Mouse (Mus musculus): ENCODE data around the gene Rad1.
A peak's percentile ranks its signal among the peaks of the same experiment; 100 is the strongest.

Gene Rad1

DNA sequence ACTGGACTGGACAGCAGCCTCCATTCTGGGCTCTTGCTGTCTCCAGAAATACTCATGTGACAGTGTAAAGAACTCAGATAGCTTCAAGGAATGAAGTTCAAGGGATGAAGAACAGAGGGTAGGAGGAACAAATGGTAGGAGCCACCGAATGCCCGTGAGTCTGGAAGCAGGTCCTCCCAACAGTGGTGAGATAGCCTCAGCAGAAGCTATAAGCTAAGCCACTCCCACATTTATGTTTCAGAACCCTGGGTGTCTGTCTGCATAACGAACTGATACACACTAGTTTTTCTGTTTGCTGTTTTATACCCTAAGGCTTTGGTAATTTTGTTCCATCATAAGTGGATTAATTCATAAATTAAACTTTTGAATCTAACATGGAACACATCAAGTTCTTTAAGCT is 21.1 kb upstream of the Rad1 start:
- TF ChIP-seq NANOG (IDR thresholded peaks at IDR 0.05; ENCODE audit: borderline replicate concordance, low read length): no peak
- no peak for TF ChIP-seq CTCF (conservative IDR thresholded peaks at IDR 0.05; ENCODE audit: low read length)
- no peak for TF ChIP-seq POU5F1 (IDR thresholded peaks at IDR 0.05; ENCODE audit: borderline replicate concordance, low read length)
- peaks cover 49% of the 10 kb centered on the region for H3K9me3 ChIP-seq (ENCODE audit: low read length)
- peaks cover 66% of the 10 kb centered on the region for H3K4me1 ChIP-seq (replicated peaks; ENCODE audit: low read depth, low read length)
- H3K27me3 ChIP-seq (ENCODE audit: insufficient read depth, low read length): no peaks in the 10 kb centered on the region
- peaks cover 87% of the 10 kb centered on the region for H3K36me3 ChIP-seq (ENCODE audit: insufficient read depth, low read length)
- no peak overlapping the region for H3K4me3 ChIP-seq (replicated peaks; ENCODE audit: low read length)

DNA sequence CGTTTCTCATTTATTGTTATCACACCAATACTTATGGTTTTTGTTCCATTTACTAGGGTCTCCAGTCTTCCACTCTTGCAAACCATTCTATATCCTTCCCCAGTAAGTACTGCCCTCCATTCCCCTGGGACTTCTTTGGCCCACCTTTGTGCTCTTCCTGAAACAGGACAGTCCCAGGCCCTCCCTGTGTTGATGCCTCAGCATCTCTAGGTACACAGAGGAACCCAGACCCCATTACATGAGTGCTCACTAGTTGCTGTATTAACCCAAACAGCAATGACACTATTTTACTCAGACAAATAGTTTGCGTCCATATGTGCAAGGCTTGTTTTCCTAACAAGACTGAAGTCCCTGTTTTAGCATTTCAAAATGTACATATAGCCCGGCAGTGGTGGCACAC is 17.1 kb upstream of the Rad1 start:
- Histone ChIP-seq H3K9me3 (ENCODE audit: low read length) (peaks cover 45% of the 10 kb centered on the region), H3K27me3 (ENCODE audit: insufficient read depth, low read length) (no peaks in the 10 kb centered on the region)

DNA sequence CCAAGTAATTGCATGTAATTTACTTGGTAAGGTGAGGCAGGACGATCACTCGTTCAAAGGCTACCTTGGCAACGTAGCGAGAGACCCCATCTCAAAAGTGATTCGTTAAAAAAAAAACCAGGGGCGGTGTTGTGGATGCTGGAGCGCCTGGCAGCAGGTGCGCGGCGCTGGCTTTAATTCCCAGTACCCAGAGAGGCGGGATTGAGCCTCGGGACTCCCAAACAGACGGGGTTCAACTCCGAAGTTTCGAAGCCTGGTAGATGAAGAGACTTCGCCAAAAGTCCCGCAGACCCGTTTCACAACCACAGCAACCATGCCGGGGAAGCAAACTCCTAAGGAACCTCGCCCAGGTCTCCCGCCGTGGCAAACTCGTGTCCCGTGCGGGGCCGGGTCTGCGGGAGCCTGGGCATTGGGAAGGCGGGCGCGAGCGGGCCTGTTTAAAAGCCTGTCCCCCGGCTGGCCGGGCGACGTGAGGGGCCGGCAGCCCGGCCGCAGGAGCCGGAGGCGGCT is 16.1 kb upstream of the Rad1 start:
- TF ChIP-seq POU5F1 (IDR thresholded peaks at IDR 0.05; ENCODE audit: borderline replicate concordance, low read length) (no peak), CTCF (conservative IDR thresholded peaks at IDR 0.05; ENCODE audit: low read length) (no peak), NANOG (IDR thresholded peaks at IDR 0.05; ENCODE audit: borderline replicate concordance, low read length) (no peak)
- Histone ChIP-seq H3K36me3 (ENCODE audit: insufficient read depth, low read length) (peaks cover 45% of the 10 kb centered on the region), H3K4me1 (replicated peaks; ENCODE audit: low read depth, low read length) (peaks cover 78% of the 10 kb centered on the region), H3K4me3 (replicated peaks; ENCODE audit: low read length) (peak overlapping the region; percentile 94), H3K9me3 (ENCODE audit: low read length) (peaks cover 40% of the 10 kb centered on the region), H3K27me3 (ENCODE audit: insufficient read depth, low read length) (no peaks in the 10 kb centered on the region)

More for the DNA sequence above, 17.1 kb upstream of the Rad1 start:
- Histone ChIP-seq H3K36me3 (ENCODE audit: insufficient read depth, low read length) (peaks cover 46% of the 10 kb centered on the region), H3K4me1 (replicated peaks; ENCODE audit: low read depth, low read length) (peaks cover 78% of the 10 kb centered on the region), H3K4me3 (replicated peaks; ENCODE audit: low read length) (peak overlapping the region; percentile 94)
- TF ChIP-seq CTCF (conservative IDR thresholded peaks at IDR 0.05; ENCODE audit: low read length) (no peak), NANOG (IDR thresholded peaks at IDR 0.05; ENCODE audit: borderline replicate concordance, low read length) (no peak), POU5F1 (IDR thresholded peaks at IDR 0.05; ENCODE audit: borderline replicate concordance, low read length) (no peak)

DNA sequence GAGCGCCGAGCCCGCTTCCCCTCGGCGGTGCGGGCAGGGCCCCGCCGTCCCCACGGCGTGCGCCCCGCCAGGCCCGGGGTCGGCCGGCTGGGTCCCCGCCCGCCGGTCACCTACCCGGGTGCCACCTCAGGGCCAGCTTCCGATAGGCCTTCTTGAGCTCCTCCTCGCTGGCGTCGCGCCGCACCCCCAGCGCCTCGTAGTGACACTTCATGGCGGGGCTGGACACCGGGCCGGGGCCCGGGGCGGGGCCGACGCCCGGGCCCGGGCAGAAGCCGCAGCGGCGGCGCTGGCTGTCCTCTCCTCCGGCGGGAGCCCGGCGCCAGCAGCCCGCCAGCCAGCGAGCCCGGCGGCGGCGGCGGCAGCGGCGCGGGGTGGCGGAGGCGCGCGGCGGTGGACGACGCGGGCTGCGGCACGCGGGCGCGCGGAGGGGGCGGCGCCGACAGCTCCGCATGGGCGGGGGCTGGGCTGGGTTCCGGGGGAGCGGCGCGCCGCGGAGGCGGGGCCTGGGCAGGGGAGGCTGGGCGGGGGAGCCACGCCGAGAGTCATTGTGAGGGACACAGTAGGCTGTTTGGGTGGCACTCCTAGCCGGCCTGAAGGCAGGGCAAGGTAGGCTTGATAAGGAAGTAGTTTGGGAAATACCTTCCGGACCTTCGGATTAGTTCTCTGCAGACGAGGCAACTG is 15.5 kb upstream of the Rad1 start, which contains the start of gene Dnajc21:
TSS of gene Dnajc21 (minus strand) at position 366 of the 681 bp plus-strand sequence.
- peak within 1 kb of the TSS; percentile 94 for H3K4me3 ChIP-seq (replicated peaks; ENCODE audit: low read length)
- TF ChIP-seq POU5F1 (IDR thresholded peaks at IDR 0.05; ENCODE audit: borderline replicate concordance, low read length) (no peak), CTCF (conservative IDR thresholded peaks at IDR 0.05; ENCODE audit: low read length) (no peak), NANOG (IDR thresholded peaks at IDR 0.05; ENCODE audit: borderline replicate concordance, low read length) (no peak)
- H3K36me3 ChIP-seq (ENCODE audit: insufficient read depth, low read length): peaks cover 44% of the 10 kb centered on the region
- peaks cover 36% of the 10 kb centered on the region for H3K9me3 ChIP-seq (ENCODE audit: low read length)
- H3K4me1 ChIP-seq (replicated peaks; ENCODE audit: low read depth, low read length): peaks cover 76% of the 10 kb centered on the region
- no peaks in the 10 kb centered on the region for H3K27me3 ChIP-seq (ENCODE audit: insufficient read depth, low read length)

DNA sequence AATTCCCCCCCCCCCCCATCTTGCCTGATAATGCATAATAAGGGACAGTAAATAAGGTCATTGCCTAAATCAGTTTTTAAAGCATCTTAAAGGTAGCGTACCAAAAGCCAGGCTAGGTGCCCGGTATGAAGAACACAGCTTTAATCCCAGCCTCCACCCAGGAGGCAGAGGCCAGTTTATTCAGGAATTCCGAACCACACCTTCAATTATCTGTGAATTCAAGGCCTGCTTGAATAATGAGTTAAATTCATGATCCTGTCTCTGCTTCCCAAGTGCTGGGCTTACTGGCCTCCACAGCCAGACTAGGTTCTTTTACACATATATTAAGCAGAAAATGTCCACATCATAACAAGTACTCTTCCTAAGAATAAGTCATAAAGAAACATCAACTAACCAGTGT is 14.9 kb upstream of the Rad1 start:
- H3K4me3 ChIP-seq (replicated peaks; ENCODE audit: low read length): peak overlapping the region; percentile 94
- peaks cover 46% of the 10 kb centered on the region for H3K36me3 ChIP-seq (ENCODE audit: insufficient read depth, low read length)
- no peaks in the 10 kb centered on the region for H3K27me3 ChIP-seq (ENCODE audit: insufficient read depth, low read length)
- peaks cover 30% of the 10 kb centered on the region for H3K9me3 ChIP-seq (ENCODE audit: low read length)
- H3K4me1 ChIP-seq (replicated peaks; ENCODE audit: low read depth, low read length): peaks cover 77% of the 10 kb centered on the region
- TF ChIP-seq POU5F1 (IDR thresholded peaks at IDR 0.05; ENCODE audit: borderline replicate concordance, low read length) (no peak), NANOG (IDR thresholded peaks at IDR 0.05; ENCODE audit: borderline replicate concordance, low read length) (peak; percentile 6; the same call in 1 of the 2 replicates)

DNA sequence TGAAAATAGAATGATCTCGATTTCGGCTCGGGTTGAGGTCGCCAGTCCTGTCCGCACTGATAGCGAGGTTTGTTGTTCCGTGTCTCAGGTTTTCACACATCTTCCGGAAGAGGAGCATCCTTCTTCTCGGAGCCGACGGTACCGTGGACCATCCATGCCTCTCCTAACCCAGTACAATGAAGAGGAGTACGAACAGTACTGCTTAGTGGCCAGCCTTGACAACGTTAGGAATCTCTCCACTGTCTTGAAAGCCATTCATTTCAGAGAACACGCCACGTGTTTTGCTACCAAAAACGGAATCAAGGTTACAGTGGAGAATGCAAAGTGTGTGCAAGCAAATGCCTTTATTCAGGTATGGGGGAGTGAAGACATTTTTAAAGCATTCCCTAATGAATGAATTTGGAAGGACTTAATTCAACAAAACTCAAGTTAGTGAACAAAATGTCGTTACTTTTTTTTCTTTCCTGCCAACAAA is 584 bp downstream of the Rad1 start:
- no peak for TF ChIP-seq CTCF (conservative IDR thresholded peaks at IDR 0.05; ENCODE audit: low read length)
- TF ChIP-seq NANOG (IDR thresholded peaks at IDR 0.05; ENCODE audit: borderline replicate concordance, low read length): no peak
- TF ChIP-seq POU5F1 (IDR thresholded peaks at IDR 0.05; ENCODE audit: borderline replicate concordance, low read length): no peak

DNA sequence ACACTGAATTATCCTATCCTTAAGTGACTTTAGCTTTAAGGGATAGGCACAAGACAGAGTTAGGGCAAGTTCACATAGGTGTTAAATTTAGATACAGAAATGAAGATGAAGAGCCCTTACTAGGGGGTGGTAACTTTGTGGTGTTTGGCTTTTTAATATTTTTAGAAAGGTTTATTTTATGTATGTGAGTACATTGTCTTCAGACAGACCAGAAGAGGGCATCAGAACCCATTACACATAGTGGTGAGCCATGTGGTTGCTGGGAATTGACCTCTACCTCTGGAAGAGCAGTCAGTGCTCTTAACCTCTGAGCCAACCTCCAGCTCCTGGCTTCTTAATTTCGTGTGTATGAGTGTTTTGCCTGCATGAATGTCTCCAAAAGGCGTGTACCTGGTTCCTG is 1.4 kb downstream of the Rad1 start:
- Histone ChIP-seq H3K9me3 (ENCODE audit: low read length) (no peaks in the 10 kb centered on the region), H3K36me3 (ENCODE audit: insufficient read depth, low read length) (peaks cover 72% of the 10 kb centered on the region), H3K4me1 (replicated peaks; ENCODE audit: low read depth, low read length) (peaks cover 60% of the 10 kb centered on the region), H3K4me3 (replicated peaks; ENCODE audit: low read length) (peak overlapping the region; percentile 99), H3K27me3 (ENCODE audit: insufficient read depth, low read length) (no peaks in the 10 kb centered on the region)
- TF ChIP-seq CTCF (conservative IDR thresholded peaks at IDR 0.05; ENCODE audit: low read length) (no peak), NANOG (IDR thresholded peaks at IDR 0.05; ENCODE audit: borderline replicate concordance, low read length) (no peak), POU5F1 (IDR thresholded peaks at IDR 0.05; ENCODE audit: borderline replicate concordance, low read length) (no peak)

More for the DNA sequence above, 584 bp downstream of the Rad1 start:
- no peaks in the 10 kb centered on the region for H3K9me3 ChIP-seq (ENCODE audit: low read length)
- H3K36me3 ChIP-seq (ENCODE audit: insufficient read depth, low read length): peaks cover 70% of the 10 kb centered on the region
- peaks cover 66% of the 10 kb centered on the region for H3K4me1 ChIP-seq (replicated peaks; ENCODE audit: low read depth, low read length)
- peak overlapping the region; percentile 99 for H3K4me3 ChIP-seq (replicated peaks; ENCODE audit: low read length)
- no peaks in the 10 kb centered on the region for H3K27me3 ChIP-seq (ENCODE audit: insufficient read depth, low read length)

DNA sequence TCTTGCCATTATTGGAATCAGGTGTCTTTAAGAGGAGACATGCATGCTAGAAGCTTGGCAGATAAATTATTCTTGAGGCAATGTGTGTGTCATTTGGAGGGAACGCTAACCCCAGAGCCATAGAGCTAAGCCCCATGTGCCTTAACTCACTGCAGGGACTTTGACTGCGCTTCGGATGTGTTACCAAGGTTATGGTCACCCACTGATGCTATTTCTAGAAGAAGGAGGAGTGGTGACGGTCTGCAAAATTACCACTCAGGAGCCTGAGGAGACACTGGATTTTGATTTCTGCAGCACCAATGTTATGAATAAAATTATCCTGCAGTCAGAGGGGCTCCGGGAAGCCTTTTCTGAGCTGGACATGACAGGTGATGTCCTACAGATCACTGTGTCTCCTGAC is 4.3 kb downstream of the Rad1 start:
- peaks cover 36% of the 10 kb centered on the region for H3K4me1 ChIP-seq (replicated peaks; ENCODE audit: low read depth, low read length)
- no peaks in the 10 kb centered on the region for H3K27me3 ChIP-seq (ENCODE audit: insufficient read depth, low read length)
- no peak for TF ChIP-seq NANOG (IDR thresholded peaks at IDR 0.05; ENCODE audit: borderline replicate concordance, low read length)
- no peak for TF ChIP-seq CTCF (conservative IDR thresholded peaks at IDR 0.05; ENCODE audit: low read length)
- no peak for TF ChIP-seq POU5F1 (IDR thresholded peaks at IDR 0.05; ENCODE audit: borderline replicate concordance, low read length)
- peaks cover 78% of the 10 kb centered on the region for H3K36me3 ChIP-seq (ENCODE audit: insufficient read depth, low read length)
- H3K9me3 ChIP-seq (ENCODE audit: low read length): no peaks in the 10 kb centered on the region
- H3K4me3 ChIP-seq (replicated peaks; ENCODE audit: low read length): no peak overlapping the region
